Mouse (Mus musculus) MEL (cell line): ENCODE data around the gene Mmachc.

Experiments used
- CTCF ChIP-seq, 3 experiments: IDR thresholded peaks in 2 of 3; conservative IDR thresholded peaks in 1 of 3; 2 replicates each; pipeline ENCODE4 v1.5.1; 2011 to 2012; ENCODE audit warnings: low read length in 3 of 3, low read depth in 2 of 3, mild to moderate bottlenecking in 2 of 3, improper control_type of control experiment in 1 of 3, inconsistent platforms in 1 of 3, mixed read lengths in 1 of 3, moderate library complexity in 1 of 3; ENCODE audit not compliant: control insufficient read depth in 1 of 3, insufficient read depth in 1 of 3, poor library complexity in 1 of 3, severe bottlenecking in 1 of 3
- EP300 ChIP-seq, 2 experiments: IDR thresholded peaks; 2 replicates each; pipeline ENCODE4 v1.6.1; 2011; ENCODE audit warnings: improper control_type of control experiment in 2 of 2, low read length in 2 of 2, low read depth in 1 of 2, mild to moderate bottlenecking in 1 of 2
- MEF2A ChIP-seq: IDR thresholded peaks from 2 replicates; pipeline ENCODE4 v1.6.1; 2014; ENCODE audit warnings: low read depth, mild to moderate bottlenecking, inconsistent platforms, low read length, improper control_type of control experiment; ENCODE audit not compliant: poor library complexity, insufficient replicate concordance, severe bottlenecking; ENCODE audit errors: extremely low read depth
- POLR2A ChIP-seq, 2 experiments: IDR thresholded peaks; 2 replicates each; pipeline ENCODE4 v1.6.1; 2011 to 2012; ENCODE audit warnings: low read length in 2 of 2, mild to moderate bottlenecking in 2 of 2, control low read depth in 1 of 2, improper control_type of control experiment in 1 of 2, low read depth in 1 of 2, moderate library complexity in 1 of 2; ENCODE audit not compliant: control insufficient read depth in 1 of 2, insufficient read depth in 1 of 2, poor library complexity in 1 of 2
- RCOR1 ChIP-seq: IDR thresholded peaks from 2 replicates; pipeline ENCODE4 v1.6.1; 2012; ENCODE audit warnings: low read depth, mild to moderate bottlenecking, inconsistent platforms, low read length, improper control_type of control experiment

GRCm38 (mm10) chr4:116698693-116699342 is 9.4 kb downstream of the Mmachc start:
- TF ChIP-seq RCOR1 = no peak
- TF ChIP-seq CTCF (IDR thresholded peaks at IDR 0.05 in 2 of 3, conservative IDR thresholded peaks at IDR 0.05 in 1 of 3; ENCODE audit: control insufficient read depth in 1 of 3, insufficient read depth in 1 of 3, low read depth in 2 of 3, low read length in 3 of 3, poor library complexity in 1 of 3, severe bottlenecking in 1 of 3) = no peak
- TF ChIP-seq POLR2A (IDR thresholded peaks at IDR 0.05; ENCODE audit: control insufficient read depth in 1 of 2, insufficient read depth in 1 of 2, low read depth in 1 of 2, low read length in 2 of 2, poor library complexity in 1 of 2) = no peak
- no peak for TF ChIP-seq EP300 (IDR thresholded peaks at IDR 0.05; ENCODE audit: low read depth in 1 of 2, low read length in 2 of 2)
- TF ChIP-seq MEF2A = no peak
